ENCODE assay signal across 8 mouse cellular contexts in genomic region chr12:25101389-25101788, GRCm38 (mm10). TPM values are rescaled to one million over a fixed set of nuclear protein-coding genes. Genes with fewer than 3 reads are reported as not detected.
DNase-seq lines count a peak whose midpoint lies in the region; ATAC-seq and TF ChIP-seq lines count a peak whose summit lies in the region.

No protein-coding gene starts in this region.

- intact Hi-C loops in gastrocnemius, adult 2 months (cut with DNase I), result no loop called here

- TF ChIP-seq CTCF in gastrocnemius, adult 2 months (IDR thresholded peaks at IDR 0.05), result no peak
- no peak for TF ChIP-seq CTCF in liver, embryonic 14.5 days (IDR thresholded peaks at IDR 0.05; ENCODE audit: low read depth)

- peak overlapping the region; percentile 92 for H3K4me2 ChIP-seq in embryonic facial prominence, embryonic 15.5 days (replicated peaks)
- H3K4me2 ChIP-seq in liver, embryonic 14.5 days (ENCODE audit: low read depth), result peak overlapping the region; percentile 56; the same call in 1 of the 2 replicates

- H3K27ac ChIP-seq in gastrocnemius, adult 2 months, result peak overlapping the region; percentile 87
- H3K27ac ChIP-seq in embryonic facial prominence, embryonic 15.5 days (replicated peaks), result peak overlapping the region; percentile 98
- H3K27ac ChIP-seq in liver, embryonic 14.5 days, result no peak overlapping the region

- WGBS in embryonic facial prominence, embryonic 15.5 days, result 13% methylated on average over 5 of the region's 5 CpGs
- WGBS in liver, embryonic 14.5 days (ENCODE audit: insufficient replicate concordance), result 21% methylated on average over 5 of the region's 5 CpGs

- H3K9ac ChIP-seq in embryonic facial prominence, embryonic 15.5 days, result no peak overlapping the region
- no peak overlapping the region for H3K9ac ChIP-seq in liver, embryonic 14.5 days (replicated peaks)

- no peaks in the 10 kb centered on the region for H3K36me3 ChIP-seq in embryonic facial prominence, embryonic 15.5 days
- no peaks in the 10 kb centered on the region for H3K36me3 ChIP-seq in liver, embryonic 14.5 days (replicated peaks; ENCODE audit: control insufficient read depth, insufficient read depth, low read depth)

- DNase-seq in gastrocnemius, adult 2 months, result peak; percentile 50
- no peak for DNase-seq in gastrocnemius, postnatal 25 days
- DNase-seq in induced T-regulatory cell, adult 2 months (ENCODE audit: low read depth), result peak; percentile 17
- no peak for DNase-seq in liver, embryonic 14.5 days (ENCODE audit: low read depth in 3 of 3, low spot score in 3 of 3)
- DNase-seq in retina, postnatal 1 day, result peak; percentile 46
- DNase-seq in thymus, postnatal 0 days (ENCODE audit: low spot score), result no peak
- no peak for DNase-seq in adipocyte (ENCODE audit: low spot score)

- peak overlapping the region; percentile 93 for H3K4me3 ChIP-seq in gastrocnemius, adult 2 months
- H3K4me3 ChIP-seq in embryonic facial prominence, embryonic 15.5 days (replicated peaks), result peak overlapping the region; percentile 80; the same call in 1 of the 2 replicates
- H3K4me3 ChIP-seq in liver, embryonic 14.5 days (ENCODE audit: insufficient read depth in 1 of 2, low read depth in 2 of 2, low read length in 2 of 2), result no peak overlapping the region

- TF ChIP-seq EP300 in liver, embryonic 14.5 days (IDR thresholded peaks at IDR 0.05; ENCODE audit: low read depth), result no peak

- no peaks in the 10 kb centered on the region for H3K9me3 ChIP-seq in embryonic facial prominence, embryonic 15.5 days (replicated peaks)
- H3K9me3 ChIP-seq in liver, embryonic 14.5 days (ENCODE audit: control insufficient read depth, low read length), result no peaks in the 10 kb centered on the region

- peaks cover 41% of the 10 kb centered on the region for H3K4me1 ChIP-seq in embryonic facial prominence, embryonic 15.5 days
- peaks cover 0 to 4% of the 10 kb centered on the region in 2 experiments; a peak in 1 of 4 replicates for H3K4me1 ChIP-seq in liver, embryonic 14.5 days (replicated peaks; ENCODE audit: control insufficient read depth in 2 of 2, insufficient read depth in 2 of 2, low read length in 1 of 2)

- ATAC-seq in embryonic facial prominence, embryonic 15.5 days (ENCODE audit: insufficient number of reproducible peaks, low FRiP score, low TSS enrichment, low read depth), result no peak
- ATAC-seq in liver, embryonic 14.5 days (ENCODE audit: insufficient read depth), result no peak

- H3K27me3 ChIP-seq in embryonic facial prominence, embryonic 15.5 days, result no peaks in the 10 kb centered on the region
- peaks cover 56% of the 10 kb centered on the region for H3K27me3 ChIP-seq in liver, embryonic 14.5 days (ENCODE audit: control insufficient read depth, insufficient read depth, low read length)

RNA-seq across cellular contexts. Expression of gene Id2, which starts 4.4 kb away (rescaled TPM):
- total RNA-seq in gastrocnemius, adult 2 months (2021), result 1 to 10 TPM; 1.6 to 2.0 TPM
- total RNA-seq in gastrocnemius, postnatal 25 days (2021), result 1 to 10 TPM; 3.2 to 4.5 TPM
- 295 and 296 TPM in 2 replicates for polyA plus RNA-seq in embryonic facial prominence, embryonic 15.5 days (2015; fragmentation: Nextera tagmentation; extraction: Ambion mirVana)
- 46.3 and 57.7 TPM in 2 replicates for polyA plus RNA-seq in liver, embryonic 14.5 days (2012; rRNA removed)
- polyA plus RNA-seq in liver, embryonic 14.5 days (2014; fragmentation: Nextera tagmentation; extraction: Ambion mirVana), result 111 and 114 TPM in 2 replicates
- 152 and 159 TPM in 2 replicates for polyA plus RNA-seq in thymus, postnatal 0 days (2015; fragmentation: Nextera tagmentation; extraction: Ambion mirVana)

Comparison
In these comparisons a context has a peak if more than half of its experiments do, and no peak if none do; other contexts are left out.
1. DNase-seq: peak in gastrocnemius, adult 2 months (single experiment), induced T-regulatory cell, adult 2 months (single experiment) and retina, postnatal 1 day (single experiment); none in gastrocnemius, postnatal 25 days (single experiment), liver, embryonic 14.5 days (0 of 3), thymus, postnatal 0 days (single experiment) and adipocyte (single experiment).
2. H3K4me3 ChIP-seq: peak in gastrocnemius, adult 2 months (single experiment) and embryonic facial prominence, embryonic 15.5 days (single experiment); none in liver, embryonic 14.5 days (0 of 2).